In genomic region chrX:143736035-143736434, GRCm38 (mm10) we compare ENCODE assay signal across 8 mouse cellular contexts.
DNase-seq lines count a peak whose midpoint lies in the region; ATAC-seq and TF ChIP-seq lines count a peak whose summit lies in the region.

No protein-coding gene starts in this region.

- peak; percentile 59 for TF ChIP-seq CTCF in liver, postnatal 0 days (IDR thresholded peaks at IDR 0.05; ENCODE audit: low read depth)
- TF ChIP-seq CTCF in brain, embryonic 14.5 days (IDR thresholded peaks at IDR 0.05; ENCODE audit: borderline replicate concordance, extremely low read depth, insufficient read depth, insufficient read length) = peak; percentile 61; the same call in 1 of the 2 replicates

- no peaks in the 10 kb centered on the region for H3K27me3 ChIP-seq in liver, postnatal 0 days (ENCODE audit: insufficient read depth, low read length)

- H3K36me3 ChIP-seq in liver, postnatal 0 days (replicated peaks; ENCODE audit: insufficient read depth, low read length) = no peaks in the 10 kb centered on the region

- 37% methylated on average over 4 of the region's 4 CpGs for WGBS in liver, postnatal 0 days (ENCODE audit: insufficient replicate concordance)

- no peak overlapping the region for H3K27ac ChIP-seq in liver, postnatal 0 days (ENCODE audit: low read depth)

- no peak for TF ChIP-seq POLR2A in brain, embryonic 14.5 days (IDR thresholded peaks at IDR 0.05; ENCODE audit: borderline replicate concordance, extremely low read depth, insufficient read depth, insufficient read length, poor library complexity, severe bottlenecking)

- no peak overlapping the region for H3K9ac ChIP-seq in liver, postnatal 0 days (replicated peaks)

- no peak overlapping the region for H3K4me2 ChIP-seq in liver, postnatal 0 days (ENCODE audit: low read depth, low read length)

- no peak for ATAC-seq in liver, postnatal 0 days
- no peak for ATAC-seq in inflammation-experienced regulatory T-cells, adult 6 months

- TF ChIP-seq EP300 in liver, postnatal 0 days (IDR thresholded peaks at IDR 0.05; ENCODE audit: low read depth) = no peak

- no peaks in the 10 kb centered on the region for H3K9me3 ChIP-seq in liver, postnatal 0 days (ENCODE audit: low read length)

- H3K4me3 ChIP-seq in liver, postnatal 0 days (ENCODE audit: low read depth, low read length) = no peak overlapping the region

- DNase-seq in gastrocnemius, adult 18-20 months (ENCODE audit: low spot score) = peak; percentile 1
- no peak for DNase-seq in gastrocnemius, postnatal 25 days
- peak; percentile 12 for DNase-seq in liver, postnatal 0 days
- DNase-seq in liver = no peak
- peak; percentile 72 for DNase-seq in brain, embryonic 14.5 days (ENCODE audit: low read depth)
- peak; percentile 1 for DNase-seq in lung, postnatal 25 days (ENCODE audit: low spot score)
- DNase-seq in spleen, postnatal 4 days (ENCODE audit: low spot score in 2 of 2) = no peak

- H3K4me1 ChIP-seq in liver, postnatal 0 days (ENCODE audit: insufficient read depth) = no peaks in the 10 kb centered on the region

Comparison
In these comparisons a context has a peak if more than half of its experiments do, and no peak if none do; other contexts are left out.
1. DNase-seq: peak in gastrocnemius, adult 18-20 months (single experiment), liver, postnatal 0 days (single experiment), brain, embryonic 14.5 days (single experiment) and lung, postnatal 25 days (single experiment); none in gastrocnemius, postnatal 25 days (single experiment), liver (single experiment) and spleen, postnatal 4 days (0 of 2).